Mouse (Mus musculus): ENCODE results near the gene Gbx1.

DNA sequence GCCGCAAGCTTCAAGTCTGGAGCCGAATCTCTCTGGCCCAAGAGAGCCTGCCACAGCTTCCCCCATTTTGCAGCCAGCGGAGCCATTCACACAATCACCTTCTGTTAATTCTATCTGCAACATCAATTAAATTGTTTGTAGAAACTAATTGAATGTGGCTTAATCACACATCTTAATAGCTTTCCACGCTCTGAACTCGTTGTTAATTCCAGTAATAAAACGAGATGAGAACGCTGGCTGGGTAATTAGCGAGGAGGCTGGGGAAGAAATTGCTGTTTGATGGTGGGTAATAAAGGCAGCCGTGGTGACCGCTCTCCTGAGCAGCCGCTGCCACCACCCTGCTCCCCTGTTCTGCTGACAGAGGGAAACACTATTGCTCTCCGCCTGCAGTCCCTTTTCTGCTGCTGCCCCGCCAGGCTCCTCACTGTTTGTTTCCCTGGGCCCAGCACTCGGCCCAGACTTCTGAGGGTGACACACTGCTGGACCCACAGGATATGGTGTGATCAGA lies 36.5 kb downstream of the Gbx1 start:
- no peak for TF ChIP-seq CTCF (IDR thresholded peaks at IDR 0.05; ENCODE audit: borderline replicate concordance, extremely low read depth, insufficient read depth, insufficient read length)
- TF ChIP-seq POLR2A (IDR thresholded peaks at IDR 0.05; ENCODE audit: borderline replicate concordance, extremely low read depth, insufficient read depth, insufficient read length, poor library complexity, severe bottlenecking) = no peak
